Mouse (Mus musculus) stomach, postnatal 0 days (tissue): ENCODE measurements around the gene Vil1.

Experiments
- CTCF ChIP-seq: IDR thresholded peaks from 2 replicates; pipeline ENCODE4 v1.5.1; 2016; ENCODE audit warnings: antibody characterized with exemption, low read depth, mild to moderate bottlenecking, moderate library complexity
- EP300 ChIP-seq: optimal IDR thresholded peaks from 2 replicates; pipeline ENCODE3; 2016; ENCODE audit warnings: antibody characterized with exemption

DNA sequence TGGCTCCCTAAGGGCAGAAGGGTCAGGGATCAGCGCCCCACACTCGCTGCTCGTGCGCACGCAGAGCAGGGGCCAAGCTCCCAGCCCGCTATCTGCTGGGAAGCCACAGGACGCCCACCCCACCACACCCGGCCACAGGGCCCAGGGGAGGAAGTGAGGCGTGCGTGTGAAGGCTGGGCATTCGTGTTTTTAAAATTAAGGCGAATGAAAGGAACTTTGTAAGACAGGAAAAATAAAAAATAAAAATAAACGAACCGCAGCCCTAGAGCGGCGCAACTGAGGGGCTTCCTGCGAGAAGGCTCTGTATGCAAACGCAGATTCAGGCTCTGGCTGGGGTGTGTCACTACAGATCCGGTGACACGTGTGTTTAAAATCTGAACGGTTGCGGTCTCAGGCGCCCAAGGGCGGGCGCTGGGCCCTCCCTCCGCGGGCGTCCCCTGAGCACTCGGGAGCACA is 19.3 kb upstream of the Vil1 start:
- TF ChIP-seq CTCF (no peak), EP300 (no peak)
